Mouse (Mus musculus): Measurements from ENCODE around the gene D10Wsu102e.
"Not testable (repeated sequence)": the region's sequence is repeated elsewhere in the genome, so short reads cannot be mapped to it uniquely, and the experiment has no call there.

- TF ChIP-seq GATA1 (IDR thresholded peaks at IDR 0.05; ENCODE audit: borderline replicate concordance, low read length); FLI1 (IDR thresholded peaks at IDR 0.05; ENCODE audit: low read length): not testable (repeated sequence)
These were observed 58.4 kb downstream of the D10Wsu102e start for GRCm38 (mm10) chr10:83418466-83418865.
